Mouse (Mus musculus) lung, postnatal 0 days (tissue): ENCODE measurements around the gene Mrvi1.

Experiments
- CTCF ChIP-seq: IDR thresholded peaks from 2 replicates; pipeline ENCODE4 v1.5.1; 2016; ENCODE audit warnings: antibody characterized with exemption, mild to moderate bottlenecking
- EP300 ChIP-seq: IDR thresholded peaks from 2 replicates; pipeline ENCODE4 v1.6.1; 2016; ENCODE audit warnings: antibody characterized with exemption, mild to moderate bottlenecking, control low read depth

DNA sequence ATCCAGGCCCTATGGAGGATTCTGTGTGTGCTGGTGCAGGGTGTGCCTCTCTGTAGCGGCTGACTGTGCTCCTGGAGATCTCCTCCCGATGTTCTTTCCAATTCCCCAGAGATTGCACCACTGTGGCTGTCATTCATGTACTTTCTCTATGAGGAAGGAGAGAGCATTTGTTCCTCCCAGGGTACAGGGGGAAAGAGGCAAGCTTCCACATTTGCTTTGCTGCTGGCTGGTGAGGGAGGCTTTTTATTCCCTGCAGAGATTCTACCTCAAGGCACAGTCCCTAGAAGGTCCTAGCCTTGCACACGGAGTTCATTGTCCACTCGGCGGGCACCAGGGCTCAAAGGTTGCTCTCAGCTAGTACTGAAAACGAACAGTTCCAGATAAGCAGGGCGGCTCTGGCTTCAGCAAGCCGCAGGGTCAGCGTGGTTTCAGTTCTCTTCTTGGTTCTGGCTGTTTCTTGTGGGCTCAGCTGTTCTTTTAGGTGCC is 90.7 kb downstream of the Mrvi1 start:
- TF ChIP-seq CTCF (no peak), EP300 (no peak)
